Mouse (Mus musculus): ENCODE data around the gene Ctxn2. TPM values are rescaled to one million over a fixed set of nuclear protein-coding genes. Genes with fewer than 3 reads are reported as not detected.

Gene Ctxn2
- total RNA-seq, 2 experiments from 2014 or later, result not detected

- no peak for DNase-seq
Observed at GRCm38 (mm10) chr2:125196771-125197170, 60.3 kb downstream of the Ctxn2 start.

Other genes starting within 250 kb of the Ctxn2 start
- under 1 TPM; 0.29 to 0.63 TPM for gene Slc24a5, start 68.6 kb upstream of the Ctxn2 start, total RNA-seq (2021)
- gene Myef2, start 13.0 kb upstream of the Ctxn2 start, total RNA-seq (2021), result 10 to 100 TPM; 14.0 to 20.2 TPM
- not detected for gene Slc12a1, start 15.8 kb downstream of the Ctxn2 start, total RNA-seq (2021)
- 10 to 100 TPM; 20.9 to 21.0 TPM for gene Dut, start 110.5 kb downstream of the Ctxn2 start, total RNA-seq (2021)

Data from gastrocnemius, postnatal 10 days (tissue).